Mouse (Mus musculus): ENCODE data around the gene Gltpd2. TPM values are rescaled to one million over a fixed set of nuclear protein-coding genes. Genes with fewer than 3 reads are reported as not detected.
"Not testable (repeated sequence)": the region's sequence is repeated elsewhere in the genome, so short reads cannot be mapped to it uniquely, and the experiment has no call there.

Gltpd2 gene
- total RNA-seq, 2 experiments from 2014 or later, result not detected

- no peak for DNase-seq (ENCODE audit: low spot score in 2 of 2)
Measured at GRCm38 (mm10) chr11:70516352-70516751, 2.6 kb upstream of the Gltpd2 start.

- no peak for DNase-seq (ENCODE audit: low spot score in 2 of 2)
Measured at GRCm38 (mm10) chr11:70518436-70518835, 560 bp upstream of the Gltpd2 start.

GRCm38 (mm10) chr11:70520178-70520769 lies 1.3 kb downstream of the Gltpd2 start:
- DNase-seq (ENCODE audit: low spot score in 2 of 2), result peak; percentile 25 to 52

GRCm38 (mm10) chr11:70523306-70523989 lies 4.5 kb downstream of the Gltpd2 start:
- DNase-seq (ENCODE audit: low spot score in 2 of 2), result not testable (repeated sequence)

- DNase-seq (ENCODE audit: low spot score in 2 of 2), result no peak
Measured at GRCm38 (mm10) chr11:70524782-70525181, 5.8 kb downstream of the Gltpd2 start.

GRCm38 (mm10) chr11:70525184-70525678 lies 6.2 kb downstream of the Gltpd2 start, which contains the start of gene Psmb6:
Gene Psmb6 (plus strand): TSS chr11:70525367.
- peak; percentile 78 to 83 for DNase-seq (ENCODE audit: low spot score in 2 of 2)

GRCm38 (mm10) chr11:70525726-70526125 lies 6.7 kb downstream of the Gltpd2 start:
- no peak for DNase-seq (ENCODE audit: low spot score in 2 of 2)

- no peak for DNase-seq (ENCODE audit: low spot score in 2 of 2)
Measured at GRCm38 (mm10) chr11:70526211-70526610, 7.2 kb downstream of the Gltpd2 start.

GRCm38 (mm10) chr11:70528610-70529009 lies 9.6 kb downstream of the Gltpd2 start:
- no peak for DNase-seq (ENCODE audit: low spot score in 2 of 2)

- not testable (repeated sequence) for DNase-seq (ENCODE audit: low spot score in 2 of 2)
Measured at GRCm38 (mm10) chr11:70531065-70531464, 12.1 kb downstream of the Gltpd2 start.

GRCm38 (mm10) chr11:70532839-70533238 lies 13.8 kb downstream of the Gltpd2 start, which contains the start of gene Gm40193:
Gene Gm40193 (minus strand): TSS chr11:70532939.
- DNase-seq (ENCODE audit: low spot score in 2 of 2), result no peak

GRCm38 (mm10) chr11:70539423-70539822 lies 20.4 kb downstream of the Gltpd2 start:
- DNase-seq (ENCODE audit: low spot score in 2 of 2), result no peak

- peak; percentile 79 to 82 for DNase-seq (ENCODE audit: low spot score in 2 of 2)
Measured at GRCm38 (mm10) chr11:70539877-70540587, 21.0 kb downstream of the Gltpd2 start, which contains the start of gene Pld2. Gene Pld2 (plus strand): TSS chr11:70540064.

GRCm38 (mm10) chr11:70540928-70541327 lies 21.9 kb downstream of the Gltpd2 start:
- no peak for DNase-seq (ENCODE audit: low spot score in 2 of 2)

GRCm38 (mm10) chr11:70541415-70541814 lies 22.4 kb downstream of the Gltpd2 start:
- no peak for DNase-seq (ENCODE audit: low spot score in 2 of 2)

GRCm38 (mm10) chr11:70544496-70544895 lies 25.5 kb downstream of the Gltpd2 start:
- no peak for DNase-seq (ENCODE audit: low spot score in 2 of 2)

- no peak for DNase-seq (ENCODE audit: low spot score in 2 of 2)
Measured at GRCm38 (mm10) chr11:70551526-70551925, 32.5 kb downstream of the Gltpd2 start.

GRCm38 (mm10) chr11:70553940-70554339 lies 34.9 kb downstream of the Gltpd2 start:
- DNase-seq (ENCODE audit: low spot score in 2 of 2), result no peak

GRCm38 (mm10) chr11:70557545-70557944 lies 38.5 kb downstream of the Gltpd2 start:
- no peak for DNase-seq (ENCODE audit: low spot score in 2 of 2)

- no peak for DNase-seq (ENCODE audit: low spot score in 2 of 2)
Measured at GRCm38 (mm10) chr11:70561937-70562286, 42.9 kb downstream of the Gltpd2 start.

- peak; percentile 86 to 88 for DNase-seq (ENCODE audit: low spot score in 2 of 2)
Measured at GRCm38 (mm10) chr11:70562287-70562994, 43.4 kb downstream of the Gltpd2 start, which contains the start of gene Mink1. Gene Mink1 (plus strand): TSS chr11:70562881.

Data from adrenal gland, adult 18-20 months (tissue).